ENCODE assay signal across 8 mouse cellular contexts in the genomic region with DNA sequence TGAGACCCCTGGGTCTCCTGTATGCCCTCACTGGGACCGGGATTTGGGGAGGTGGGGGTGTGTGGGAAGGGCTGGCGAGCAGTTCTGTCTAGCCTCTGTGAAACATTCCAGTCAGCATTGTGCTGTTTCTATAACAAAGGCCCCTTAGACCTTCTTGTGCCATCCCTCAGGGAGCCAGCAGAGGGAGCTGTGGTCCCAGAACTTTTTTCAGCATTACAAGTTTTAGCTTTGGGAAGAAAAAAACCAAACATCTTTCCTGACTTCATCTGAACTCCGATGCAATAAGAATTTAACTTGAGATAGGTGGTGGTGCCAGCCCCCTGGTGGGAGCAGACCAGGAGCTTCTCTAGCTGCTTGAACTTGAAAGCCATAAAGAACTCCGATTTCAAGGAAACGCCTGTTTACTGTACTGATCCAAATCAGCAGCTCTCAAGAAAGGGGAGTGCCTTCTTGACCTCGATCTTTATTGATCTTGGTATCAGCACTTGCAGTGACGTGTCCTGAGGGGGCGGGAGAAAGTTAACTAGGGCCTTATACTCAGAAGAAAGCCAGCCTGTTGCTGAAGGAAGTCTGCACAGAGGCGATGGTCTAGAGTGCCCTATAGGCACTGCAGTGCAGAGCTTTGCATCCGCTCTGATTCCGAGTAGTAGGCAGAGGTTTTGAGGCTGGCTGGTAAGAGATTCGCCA.
DNase-seq lines count a peak whose midpoint lies in the region; ATAC-seq and TF ChIP-seq lines count a peak whose summit lies in the region.

No protein-coding gene starts in this region.

- H3K4me1 ChIP-seq in ES-E14 (ENCODE audit: control insufficient read depth in 2 of 2, insufficient read depth in 2 of 2, low read length in 2 of 2, poor library complexity in 1 of 2), result peaks cover 0 to 3% of the 10 kb centered on the region in 2 experiments; a peak in 1 of 4 replicates
- H3K4me1 ChIP-seq in forebrain, embryonic 15.5 days, result no peaks in the 10 kb centered on the region
- peaks cover 8% of the 10 kb centered on the region for H3K4me1 ChIP-seq in liver, postnatal 0 days (ENCODE audit: insufficient read depth)

- no peak overlapping the region for H3K4me3 ChIP-seq in ES-E14 (ENCODE audit: insufficient read depth in 1 of 2, low read depth in 1 of 2, low read length in 2 of 2, poor library complexity in 1 of 2, severe bottlenecking in 1 of 2)
- H3K4me3 ChIP-seq in forebrain, embryonic 15.5 days, result no peak overlapping the region
- H3K4me3 ChIP-seq in liver, postnatal 0 days (ENCODE audit: low read depth, low read length), result no peak overlapping the region

- peak overlapping the region; percentile 3; the same call in 1 of the 2 replicates for H3K9ac ChIP-seq in ES-E14 (ENCODE audit: insufficient read depth, low read depth, low read length, poor library complexity, severe bottlenecking)
- peak overlapping the region; percentile 34; the same call in 1 of the 2 replicates for H3K9ac ChIP-seq in forebrain, embryonic 15.5 days (replicated peaks)
- no peak overlapping the region for H3K9ac ChIP-seq in liver, postnatal 0 days (replicated peaks)

- H3K27me3 ChIP-seq in forebrain, embryonic 15.5 days, result no peaks in the 10 kb centered on the region
- no peaks in the 10 kb centered on the region for H3K27me3 ChIP-seq in liver, postnatal 0 days (ENCODE audit: insufficient read depth, low read length)

- peak; percentile 78; the same call in 1 of the 2 replicates for ATAC-seq in forebrain, embryonic 15.5 days (replicated peaks)
- peak; percentile 26; the same call in 1 of the 2 replicates for ATAC-seq in liver, postnatal 0 days

- WGBS in forebrain, embryonic 15.5 days, result 40% methylated on average over 12 of the region's 12 CpGs
- 25% methylated on average over 12 of the region's 12 CpGs for WGBS in liver, postnatal 0 days (ENCODE audit: insufficient replicate concordance)

- peak; percentile 87 for TF ChIP-seq CTCF in liver, postnatal 0 days (IDR thresholded peaks at IDR 0.05; ENCODE audit: low read depth)

- no peaks in the 10 kb centered on the region for H3K36me3 ChIP-seq in ES-E14 (ENCODE audit: control insufficient read depth, insufficient read depth, low read length, poor library complexity, severe bottlenecking)
- H3K36me3 ChIP-seq in forebrain, embryonic 15.5 days, result no peaks in the 10 kb centered on the region
- no peaks in the 10 kb centered on the region for H3K36me3 ChIP-seq in liver, postnatal 0 days (replicated peaks; ENCODE audit: insufficient read depth, low read length)

- TF ChIP-seq EP300 in liver, postnatal 0 days (IDR thresholded peaks at IDR 0.05; ENCODE audit: low read depth), result no peak

- intact Hi-C loops in heart, postnatal 25 days (cut with DNase I), result loop anchor here (5.0 kb wide), 4 partner anchors 89 to 504 kb away; no protein-coding TSS in a partner anchor

- H3K9me3 ChIP-seq in ES-E14 (ENCODE audit: control insufficient read depth, insufficient read depth, low read depth, low read length), result no peaks in the 10 kb centered on the region
- no peaks in the 10 kb centered on the region for H3K9me3 ChIP-seq in forebrain, embryonic 15.5 days
- no peaks in the 10 kb centered on the region for H3K9me3 ChIP-seq in liver, postnatal 0 days (ENCODE audit: low read length)

- no peak overlapping the region for H3K4me2 ChIP-seq in forebrain, embryonic 15.5 days (replicated peaks)
- H3K4me2 ChIP-seq in liver, postnatal 0 days (ENCODE audit: low read depth, low read length), result peak overlapping the region; percentile 49

- H3K27ac ChIP-seq in ES-E14 (ENCODE audit: insufficient read depth, low read depth, low read length, poor library complexity, severe bottlenecking), result no peak overlapping the region
- 0 out of 2 replicates have a peak overlapping the region, but pooled peaks have one; percentile 42 for H3K27ac ChIP-seq in forebrain, embryonic 15.5 days (replicated peaks)
- H3K27ac ChIP-seq in liver, postnatal 0 days (ENCODE audit: low read depth), result no peak overlapping the region

- in situ Hi-C loops in ES-E14 (cut with MboI; ENCODE audit: low sequenced_read_pairs in 2 of 2, unreplicated experiment in 2 of 2), result no loop called here

- peak; percentile 85 for DNase-seq in ES-E14 (ENCODE audit: low read depth, low spot score)
- DNase-seq in cerebellum, adult 11 months, result peak; percentile 48
- DNase-seq in heart, postnatal 25 days (ENCODE audit: low spot score), result peak; percentile 40
- DNase-seq in layer of hippocampus, adult 11-12 months (ENCODE audit: low spot score), result peak; percentile 77
- DNase-seq in liver, postnatal 0 days, result peak; percentile 79
- DNase-seq in ovary, adult 18-20 months (ENCODE audit: low spot score), result peak; percentile 51
- DNase-seq in thymus, postnatal 0 days (ENCODE audit: low spot score), result peak; percentile 83

TF ChIP-seq in ES-E14, 5 proteins besides CTCF, POLR2A, EP300 and RAD21:
- TF ChIP-seq MAFK (IDR thresholded peaks at IDR 0.05; ENCODE audit: insufficient read depth, low read depth, low read length) (peak; percentile 43; the same call in 1 of the 2 replicates), ZC3H11A (IDR thresholded peaks at IDR 0.05; ENCODE audit: borderline replicate concordance, low read depth, low read length) (peak; percentile 60), CHD2 (IDR thresholded peaks at IDR 0.05; ENCODE audit: low read depth, low read length) (no peak), HCFC1 (IDR thresholded peaks at IDR 0.05; ENCODE audit: borderline replicate concordance, insufficient read depth, low read length) (no peak), ZNF384 (IDR thresholded peaks at IDR 0.05; ENCODE audit: low read depth, low read length) (peak; percentile 86)
